Mouse (Mus musculus) left cerebral cortex, postnatal 36 days (tissue): ENCODE results near the gene Ackr3. TPM values are rescaled to one million over a fixed set of nuclear protein-coding genes. Genes with fewer than 3 reads are reported as not detected.

Source experiments
- DNase-seq, 2 experiments: peaks; one replicate each; pipeline ENCODE4 v3.0.0; 2021 to 2022; ENCODE audit warnings: low spot score in 2 of 2, mixed read lengths in 1 of 2
- intact Hi-C: fragments of 180-260 bp; cut with DNase I; formaldehyde crosslinking; loops from one replicate; pipeline ENCODE4 v1.15.1; 2025
- total RNA-seq, 2 experiments: library from RNA; stranded (reverse); gene quantifications; 2 replicates each; pipeline ENCODE4 v1.2.3; 2021

Ackr3 gene
- total RNA-seq, 2 experiments from 2014 or later: 6.3 to 7.7 TPM

GRCm38 (mm10) chr1:90202207-90202978 is 1.4 kb upstream of the Ackr3 start:
- intact Hi-C loops: loop anchor here (5.0 to 10.0 kb wide), 2 partner anchors 140 to 162 kb away; no protein-coding TSS in a partner anchor

GRCm38 (mm10) chr1:90203341-90203740 is 439 bp upstream of the Ackr3 start:
- intact Hi-C loops: loop anchor here (5.0 to 10.0 kb wide), 2 partner anchors 141 to 161 kb away; no protein-coding TSS in a partner anchor
- no peak for DNase-seq

More at GRCm38 (mm10) chr1:90202207-90202978, 1.4 kb upstream of the Ackr3 start:
- peak; percentile 40 to 50 for DNase-seq

- no peak for DNase-seq
- intact Hi-C loops: loop anchor here (2.0 to 10.0 kb wide), 3 partner anchors 143 to 384 kb away; no protein-coding TSS in a partner anchor
Measured at GRCm38 (mm10) chr1:90204821-90205220, 1.0 kb downstream of the Ackr3 start.

- intact Hi-C loops: loop anchor here (2.0 to 10.0 kb wide), 2 partner anchors 160 to 384 kb away; no protein-coding TSS in a partner anchor
- DNase-seq: peak; percentile 53 to 54
Measured at GRCm38 (mm10) chr1:90205223-90205622, 1.4 kb downstream of the Ackr3 start.

- no peak for DNase-seq
- intact Hi-C loops: loop anchor here (10.0 kb wide), 1 partner anchor 158 kb away; no protein-coding TSS in a partner anchor
Measured at GRCm38 (mm10) chr1:90206684-90207083, 2.9 kb downstream of the Ackr3 start.

- DNase-seq: no peak
- intact Hi-C loops: loop anchor here (10.0 kb wide), 1 partner anchor 158 kb away; no protein-coding TSS in a partner anchor
Measured at GRCm38 (mm10) chr1:90207279-90207678, 3.5 kb downstream of the Ackr3 start.

GRCm38 (mm10) chr1:90207739-90208502 is 4.1 kb downstream of the Ackr3 start:
- intact Hi-C loops: loop anchor here (10.0 kb wide), 1 partner anchor 157 kb away; no protein-coding TSS in a partner anchor
- no peak for DNase-seq

- DNase-seq: no peak
- intact Hi-C loops: loop anchor here (10.0 kb wide), 1 partner anchor 156 kb away; no protein-coding TSS in a partner anchor
Measured at GRCm38 (mm10) chr1:90208503-90208860, 4.7 kb downstream of the Ackr3 start.

- DNase-seq: no peak
- intact Hi-C loops: loop anchor here (10.0 kb wide), 1 partner anchor 156 kb away; no protein-coding TSS in a partner anchor
Measured at GRCm38 (mm10) chr1:90209069-90209468, 5.3 kb downstream of the Ackr3 start.

GRCm38 (mm10) chr1:90209741-90210140 is 6.0 kb downstream of the Ackr3 start:
- no peak for DNase-seq
- intact Hi-C loops: loop anchor here (10.0 kb wide), 1 partner anchor 155 kb away; no protein-coding TSS in a partner anchor

- intact Hi-C loops: no loop called here
Measured at GRCm38 (mm10) chr1:90210346-90210745, 6.6 kb downstream of the Ackr3 start.

GRCm38 (mm10) chr1:90210761-90211160 is 7.0 kb downstream of the Ackr3 start:
- DNase-seq: no peak
- intact Hi-C loops: no loop called here

More at GRCm38 (mm10) chr1:90210346-90210745, 6.6 kb downstream of the Ackr3 start:
- no peak for DNase-seq

- intact Hi-C loops: no loop called here
- no peak for DNase-seq
Measured at GRCm38 (mm10) chr1:90212376-90212775, 8.6 kb downstream of the Ackr3 start.

- DNase-seq: no peak
- intact Hi-C loops: no loop called here
Measured at GRCm38 (mm10) chr1:90212901-90213300, 9.1 kb downstream of the Ackr3 start.

GRCm38 (mm10) chr1:90214021-90214420 is 10.2 kb downstream of the Ackr3 start:
- no peak for DNase-seq
- intact Hi-C loops: no loop called here

- no peak for DNase-seq
- intact Hi-C loops: no loop called here
Measured at GRCm38 (mm10) chr1:90214926-90215325, 11.1 kb downstream of the Ackr3 start.

GRCm38 (mm10) chr1:90215881-90216280 is 12.1 kb downstream of the Ackr3 start:
- intact Hi-C loops: no loop called here
- no peak for DNase-seq

GRCm38 (mm10) chr1:90216395-90216794 is 12.6 kb downstream of the Ackr3 start:
- intact Hi-C loops: no loop called here
- DNase-seq: no peak

GRCm38 (mm10) chr1:90220280-90220679 is 16.5 kb downstream of the Ackr3 start:
- no peak for DNase-seq
- intact Hi-C loops: loop anchor here (5.0 kb wide), 1 partner anchor 52 kb away; no protein-coding TSS in a partner anchor

GRCm38 (mm10) chr1:90220844-90221243 is 17.1 kb downstream of the Ackr3 start:
- DNase-seq: no peak
- intact Hi-C loops: loop anchor here (5.0 kb wide), 1 partner anchor 51 kb away; no protein-coding TSS in a partner anchor
